Mouse (Mus musculus) ovary, adult 2 months (tissue): Measurements from ENCODE around the gene Igf2bp1. TPM values are rescaled to one million over a fixed set of nuclear protein-coding genes. Genes with fewer than 3 reads are reported as not detected.

Experiments
- polyA plus RNA-seq: library from polyadenylated mRNA; depleted of rRNA; stranded (reverse); fragments of >200 nt; gene quantifications from 2 replicates; pipeline ENCODE4 v1.2.3, GENCODE M21; 2012; rRNA removed

Gene Igf2bp1
- polyA plus RNA-seq: 0.13 and 0.19 TPM in 2 replicates

DNA sequence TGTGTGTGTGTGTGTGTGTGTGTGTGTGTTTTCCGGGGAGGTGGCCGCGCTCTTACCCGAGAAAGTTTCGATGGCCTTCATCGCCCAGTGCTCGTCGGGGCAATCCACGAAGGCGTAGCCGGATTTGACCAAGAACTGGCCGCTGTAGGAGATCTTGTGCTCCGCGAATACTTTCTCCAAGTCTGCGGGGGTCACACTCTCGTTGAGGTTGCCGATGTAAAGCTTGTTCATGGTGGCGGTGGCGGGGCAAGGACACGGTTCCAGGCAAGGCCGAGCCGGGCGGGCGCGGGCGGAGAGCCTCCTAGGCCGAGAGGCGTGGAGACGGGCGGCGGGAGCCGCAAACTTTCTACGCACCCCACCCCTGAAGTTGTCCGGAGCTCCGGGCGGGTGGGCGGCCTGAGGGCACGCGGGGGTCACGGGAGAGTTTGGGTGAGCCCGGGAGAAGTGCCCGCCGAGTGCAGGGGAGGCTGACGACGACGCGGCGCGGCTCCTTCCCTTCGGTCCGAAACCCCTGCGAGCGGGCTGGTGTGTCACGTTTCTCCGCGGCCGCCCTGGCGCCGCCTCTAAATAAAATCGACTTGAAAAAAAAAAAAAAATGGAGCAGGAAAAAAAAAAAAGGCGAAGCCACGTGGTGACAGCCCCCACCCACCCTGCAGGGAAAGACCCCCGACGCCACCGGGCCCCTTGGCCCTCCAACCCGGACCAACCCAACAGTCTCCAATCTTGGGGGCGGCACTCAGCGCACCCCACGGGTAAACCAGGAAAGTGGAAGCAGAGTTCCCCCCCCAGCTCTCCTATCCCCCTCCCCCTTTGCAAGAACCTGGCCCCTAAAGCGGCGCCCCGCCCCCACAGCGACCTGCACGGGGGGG, at the start of gene Igf2bp1:
Igf2bp1 (minus strand) TSS at position 538 of the 869 bp plus-strand sequence.

GRCm38 (mm10) chr11:96034596-96035052, 28.9 kb upstream of the Igf2bp1 start, which contains the start of gene Snf8:
TSS of gene Snf8 (plus strand) at chr11:96034885.

DNA sequence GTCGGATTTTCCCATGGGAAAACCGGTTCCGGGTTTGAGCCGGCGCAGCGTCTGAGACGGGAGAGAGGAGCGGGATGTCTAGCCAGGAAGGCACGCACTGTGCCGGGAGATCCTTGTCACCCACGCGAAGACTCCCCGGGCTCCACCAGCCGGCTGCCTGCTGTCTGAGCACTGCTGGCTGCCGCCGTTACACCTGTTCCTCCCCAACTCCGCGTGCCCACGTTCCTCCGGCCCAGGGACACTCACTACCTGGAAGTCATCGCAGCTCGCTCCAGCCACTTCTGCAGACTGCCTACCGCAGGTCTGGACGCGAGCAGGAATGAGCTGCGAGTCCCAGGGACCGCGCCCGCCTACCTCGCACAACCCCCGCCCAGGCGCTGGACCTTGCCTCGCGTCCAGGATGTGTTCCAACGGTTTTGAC, 91.2 kb downstream of the Igf2bp1 start, which contains the start of gene B4galnt2:
B4galnt2 (minus strand) TSS at position 321 of the 421 bp plus-strand sequence.

Other genes starting within 250 kb of the Igf2bp1 start
- gene Phospho1, start 181.4 kb downstream of the Igf2bp1 start, polyA plus RNA-seq: 26.5 and 29.5 TPM in 2 replicates
- 2.4 and 3.6 TPM in 2 replicates for gene Gngt2, start 168.7 kb downstream of the Igf2bp1 start, polyA plus RNA-seq
- gene Abi3, start 163.5 kb downstream of the Igf2bp1 start, polyA plus RNA-seq: 33.4 and 37.7 TPM in 2 replicates
- gene B4galnt2, start 91.0 kb downstream of the Igf2bp1 start, polyA plus RNA-seq: 0.29 and 0.42 TPM in 2 replicates
- gene Gip, start 18.6 kb upstream of the Igf2bp1 start, polyA plus RNA-seq: not detected in 2 replicates
- 20.0 and 22.1 TPM in 2 replicates for gene Snf8, start 28.9 kb upstream of the Igf2bp1 start, polyA plus RNA-seq
- 38.8 and 39.7 TPM in 2 replicates for gene Ube2z, start 59.4 kb upstream of the Igf2bp1 start, polyA plus RNA-seq
- 450 and 554 TPM in 2 replicates for gene Atp5g1, start 69.7 kb upstream of the Igf2bp1 start, polyA plus RNA-seq
- gene Calcoco2, start 106.0 kb upstream of the Igf2bp1 start, polyA plus RNA-seq: 0.13 TPM in 1 of 2 replicates, not detected in the other
- 1.2 and 1.7 TPM in 2 replicates for gene Ttll6, start 127.8 kb upstream of the Igf2bp1 start, polyA plus RNA-seq
- gene Hoxb13, start 188.4 kb upstream of the Igf2bp1 start, polyA plus RNA-seq: not detected in 2 replicates